Mouse (Mus musculus) heart, postnatal 0 days (tissue): ENCODE data around the gene Hist2h4.

Experiments used
- CTCF ChIP-seq: IDR thresholded peaks from 2 replicates; pipeline ENCODE4 v1.5.1; 2016; ENCODE audit warnings: antibody characterized with exemption, control low read depth, low read depth
- EP300 ChIP-seq: IDR thresholded peaks from 2 replicates; pipeline ENCODE4 v1.6.1; 2016; ENCODE audit warnings: antibody characterized with exemption, low read depth

DNA sequence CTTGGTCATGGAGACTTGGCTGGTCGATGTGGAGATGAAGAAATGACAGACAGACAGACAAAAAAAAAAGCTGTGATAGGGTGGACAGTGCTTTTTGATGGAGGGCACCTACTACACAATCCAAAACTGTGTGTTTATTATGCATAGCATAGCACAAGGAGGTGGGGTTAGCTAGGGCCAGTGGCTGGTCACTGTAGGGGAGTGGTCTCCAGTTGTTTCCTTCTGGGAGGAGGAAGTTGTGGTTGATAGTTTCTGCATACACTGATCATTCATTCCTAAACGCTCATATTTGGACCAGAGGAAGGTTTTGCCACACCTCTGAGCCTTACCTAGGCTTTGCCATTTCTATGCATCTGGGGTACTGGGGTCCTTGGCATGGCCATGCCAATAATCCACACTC is 32.7 kb downstream of the Hist2h4 start:
- TF ChIP-seq CTCF: no peak
- no peak for TF ChIP-seq EP300
